Mouse (Mus musculus) mouse trophoblast stem cell (cell line): ENCODE results near the gene Gm5416.
"Not testable (repeated sequence)": the region's sequence is repeated elsewhere in the genome, so short reads cannot be mapped to it uniquely, and the experiment has no call there.

Source experiments
- in situ Hi-C, 2 experiments: fragments of 300-500 bp; cut with MseI, MboI; formaldehyde crosslinking; loops; 2 replicates in 1 of 2; 3 replicates in 1 of 2; pipeline ENCODE4 v1.15.1; 2025

Gm5416 gene

GRCm38 (mm10) chr16:36209967-36210453, at the start of gene Gm5416:
Gene Gm5416, plus strand, starts transcription at chr16:36210403.
- in situ Hi-C loops = no loop called here

GRCm38 (mm10) chr16:36167841-36168240, 42.4 kb upstream of the Gm5416 start:
- in situ Hi-C loops = not testable (repeated sequence)

- in situ Hi-C loops = no loop called here
These were observed 34.1 kb upstream of the Gm5416 start for GRCm38 (mm10) chr16:36176108-36176507.

GRCm38 (mm10) chr16:36179910-36180309, 30.3 kb upstream of the Gm5416 start:
- in situ Hi-C loops = no loop called here

- in situ Hi-C loops = not testable (repeated sequence)
These were observed 26.3 kb upstream of the Gm5416 start, which contains the start of gene Gm5483 for GRCm38 (mm10) chr16:36183912-36184311. Gene Gm5483, plus strand, starts transcription at chr16:36184212.

GRCm38 (mm10) chr16:36199226-36199625, 11.0 kb upstream of the Gm5416 start:
- in situ Hi-C loops = no loop called here

GRCm38 (mm10) chr16:36203846-36204245, 6.4 kb upstream of the Gm5416 start:
- in situ Hi-C loops = no loop called here

- in situ Hi-C loops = not testable (repeated sequence)
These were observed 4.5 kb upstream of the Gm5416 start for GRCm38 (mm10) chr16:36205684-36206083.

- in situ Hi-C loops = not testable (repeated sequence)
These were observed 11.0 kb downstream of the Gm5416 start, which contains the start of gene 2010005H15Rik for GRCm38 (mm10) chr16:36221168-36221567. Gene 2010005H15Rik, plus strand, starts transcription at chr16:36221468.

- in situ Hi-C loops = not testable (repeated sequence)
These were observed 50.4 kb downstream of the Gm5416 start for GRCm38 (mm10) chr16:36260585-36260984.
